Mouse (Mus musculus) adrenal gland (tissue): ENCODE data around the gene Gm1330.
"Not testable (repeated sequence)": the region's sequence is repeated elsewhere in the genome, so short reads cannot be mapped to it uniquely, and the experiment has no call there.

ENCODE experiments used
- intact Hi-C: fragments of 180-260 bp; cut with DNase I; formaldehyde crosslinking; loops from one replicate; pipeline ENCODE4 v1.15.1; 2025
- long read RNA-seq, 2 experiments: library from polyadenylated mRNA; unstranded; transcript quantifications; one replicate each; pipeline ENCODE4 v2.0.0; 2020; ENCODE audit warnings: borderline replicate concordance in 1 of 2; ENCODE audit not compliant: insufficient replicate concordance in 1 of 2

Gene Gm1330
- long read RNA-seq, experiment 1, result 0 reads
- long read RNA-seq, experiment 2, result 0 reads

DNA sequence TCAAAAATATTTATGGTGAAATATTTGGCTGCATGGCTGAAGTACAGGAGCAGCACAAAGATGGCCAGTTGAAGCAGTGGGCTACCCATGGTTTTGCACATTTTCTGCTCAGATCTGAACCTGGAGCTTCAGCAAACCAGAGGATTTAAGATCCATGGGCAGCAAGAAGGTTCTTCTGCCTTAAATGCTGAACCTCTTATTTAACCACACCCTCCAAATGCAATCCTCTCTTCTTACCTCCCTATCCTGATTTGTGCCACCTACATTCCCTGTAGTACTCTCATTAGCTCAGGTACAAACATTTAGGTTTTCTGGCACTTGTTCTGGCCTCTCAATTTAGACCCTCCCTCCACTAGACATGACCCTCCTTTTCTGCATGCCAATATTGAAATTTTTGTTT is at the start of gene Gm1330:
Gm1330 (minus strand) TSS at position 101 of the 400 bp plus-strand sequence.
- intact Hi-C loops, result no loop called here

DNA sequence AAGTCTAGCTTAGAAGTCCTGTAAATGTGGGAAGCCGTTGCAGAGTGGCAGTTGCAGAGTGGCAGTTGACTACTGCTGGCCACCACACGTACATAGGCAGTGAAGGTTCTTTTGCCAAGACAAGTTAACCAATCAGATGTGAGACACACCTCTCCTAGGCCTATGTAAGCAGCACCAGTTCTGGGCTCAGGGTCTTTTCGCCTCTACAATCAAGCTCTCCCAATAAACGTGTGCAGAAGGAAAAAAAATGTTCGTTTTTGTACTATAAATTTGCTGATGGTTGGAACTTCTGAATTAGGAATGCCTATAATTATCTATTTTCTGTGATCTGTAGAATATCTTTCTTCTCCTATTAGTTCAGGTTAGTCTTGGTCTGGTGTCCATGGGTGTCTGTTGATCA is 14.1 kb upstream of the Gm1330 start, which contains the start of gene Gm10750:
Gm10750 (minus strand) TSS at position 101 of the 400 bp plus-strand sequence.
- intact Hi-C loops, result not testable (repeated sequence)

DNA sequence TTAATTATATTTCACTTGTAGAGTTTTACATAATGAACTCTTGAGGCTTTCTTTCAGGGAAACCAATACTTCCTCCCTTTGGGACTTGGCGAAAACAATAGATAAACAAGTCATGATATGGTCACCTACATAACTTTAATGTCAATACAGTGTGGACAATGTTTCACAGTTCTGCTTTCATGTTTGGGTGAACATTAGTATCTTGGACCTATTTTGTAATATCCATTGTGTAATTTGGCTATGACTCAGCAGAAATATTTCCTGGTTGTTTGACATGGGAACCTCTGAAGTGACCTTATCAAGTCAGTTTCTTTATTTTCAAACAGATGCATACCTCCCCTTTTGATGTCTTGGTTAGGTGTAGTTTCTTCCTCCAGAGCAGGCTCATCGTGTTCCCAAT is 1.8 kb upstream of the Gm1330 start:
- intact Hi-C loops, result no loop called here

DNA sequence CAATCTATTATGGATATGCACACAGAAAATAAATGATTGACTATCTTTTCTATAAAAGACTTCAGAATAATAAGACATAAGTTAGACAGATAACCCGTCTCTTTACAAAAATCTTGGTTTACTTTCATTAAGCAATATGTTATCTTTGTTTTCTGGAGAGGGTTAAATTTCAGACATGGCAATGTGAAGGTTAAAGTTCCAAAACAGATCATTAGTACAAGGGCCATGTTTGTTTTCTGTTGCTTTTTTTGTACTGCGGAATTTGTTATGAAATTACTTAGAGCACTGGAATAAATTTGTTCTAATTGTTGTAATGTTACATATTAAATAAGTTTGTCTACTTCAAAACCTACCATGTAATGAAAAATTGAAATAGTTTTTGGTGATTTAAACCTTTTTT is 7.9 kb downstream of the Gm1330 start:
- intact Hi-C loops, result no loop called here
